Mouse (Mus musculus) layer of hippocampus, adult 11-12 months (tissue): ENCODE data around the gene Cbl.

Experiments used
- DNase-seq: peaks from one replicate; pipeline ENCODE4 v3.0.0; 2022; ENCODE audit warnings: low spot score

Cbl gene

GRCm38 (mm10) chr9:44104881-44105280 is 129.0 kb downstream of the Cbl start:
- no peak for DNase-seq

DNA sequence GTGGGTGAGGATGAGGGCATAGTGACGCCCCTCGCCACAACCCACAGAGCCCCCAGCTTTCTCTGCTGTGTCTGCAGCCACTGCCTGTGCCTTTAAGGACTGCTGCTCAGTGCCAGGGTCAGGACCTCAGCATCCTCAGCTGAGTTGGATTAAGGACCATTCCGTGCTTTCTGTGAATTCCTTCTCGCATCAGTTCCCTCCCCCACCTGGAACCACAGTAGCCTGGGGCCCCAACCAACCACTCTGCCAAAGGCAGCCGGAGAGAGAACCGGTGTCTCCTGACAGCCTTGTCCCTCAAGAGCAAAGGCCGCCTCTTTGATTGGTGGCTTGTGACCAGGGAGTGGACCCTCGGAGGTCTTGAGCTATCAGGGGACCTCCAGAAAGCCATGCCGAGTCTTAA is 132.4 kb downstream of the Cbl start, which contains the start of gene Mfrp:
Mfrp (plus strand) TSS at position 240 of the 400 bp plus-strand sequence.
- DNase-seq: no peak

DNA sequence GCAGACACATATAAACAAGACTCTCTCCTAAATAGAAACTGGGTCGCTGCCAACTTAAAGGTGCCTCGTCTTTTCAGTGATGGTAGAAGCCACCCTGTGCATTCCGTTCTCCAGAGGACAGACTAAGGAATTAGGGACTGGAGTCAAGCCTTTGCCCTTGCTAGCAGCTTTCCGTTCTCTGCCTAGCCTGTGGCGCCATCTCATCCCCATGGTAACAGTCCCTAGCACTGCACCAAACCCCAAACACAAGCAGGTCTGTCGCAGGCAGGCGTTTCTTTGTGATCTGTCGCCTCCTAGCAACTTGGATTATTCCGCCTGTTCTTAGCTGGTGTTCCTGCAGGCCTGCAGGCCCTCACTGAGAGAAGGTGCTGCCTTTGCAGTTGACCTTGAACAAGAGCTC is 137.3 kb downstream of the Cbl start:
- DNase-seq: peak; percentile 60

DNA sequence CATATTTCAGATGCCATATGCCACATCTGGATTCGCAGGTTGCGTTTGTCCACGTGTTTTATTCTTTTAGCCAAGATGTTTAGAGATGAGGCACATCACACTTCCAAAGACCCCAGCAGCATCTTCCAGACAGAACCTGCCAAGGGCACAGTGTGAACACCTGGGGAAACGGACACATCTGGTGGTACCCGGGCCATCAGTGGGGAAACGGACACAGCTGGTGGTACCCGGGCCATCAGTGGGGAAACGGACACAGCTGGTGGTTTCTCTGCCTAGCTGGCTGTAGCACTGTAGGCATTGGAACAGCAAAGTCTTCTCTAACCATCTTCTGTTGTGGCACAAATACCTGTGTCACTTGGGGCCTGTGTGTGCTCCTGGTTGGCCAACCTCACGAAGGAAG is 138.1 kb downstream of the Cbl start:
- no peak for DNase-seq

GRCm38 (mm10) chr9:44094737-44095136 is 139.1 kb downstream of the Cbl start:
- no peak for DNase-seq

- DNase-seq: peak; percentile 86
These were observed 140.0 kb downstream of the Cbl start for GRCm38 (mm10) chr9:44093612-44094503.
